Mouse (Mus musculus): ENCODE results near the gene Chrna1. TPM values are rescaled to one million over a fixed set of nuclear protein-coding genes. Genes with fewer than 3 reads are reported as not detected.
"Not testable (repeated sequence)": the region's sequence is repeated elsewhere in the genome, so short reads cannot be mapped to it uniquely, and the experiment has no call there.

Chrna1 gene
- polyA plus RNA-seq, 2 experiments from 2014 or later = not detected

DNA sequence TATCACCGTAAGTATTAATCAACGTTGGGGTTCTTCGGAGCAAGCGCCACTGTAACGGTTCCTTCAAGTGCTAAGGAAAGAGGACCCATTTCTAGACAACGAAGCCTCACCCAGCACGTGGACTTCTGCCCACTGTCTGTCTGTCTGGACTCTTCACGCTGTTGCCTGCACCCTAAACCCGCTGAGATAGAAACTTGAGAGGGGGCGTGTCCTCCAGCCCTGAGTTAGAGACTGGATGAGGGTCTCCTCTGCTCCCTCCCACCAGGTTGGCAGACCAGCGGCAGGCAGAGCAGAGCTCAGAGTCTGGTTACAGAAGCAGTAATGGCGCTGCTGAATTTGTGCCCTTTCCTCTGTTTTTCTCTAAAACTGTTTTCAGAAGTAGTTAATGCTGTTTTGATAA lies 10.0 kb upstream of the Chrna1 start:
- no peak for ATAC-seq

DNA sequence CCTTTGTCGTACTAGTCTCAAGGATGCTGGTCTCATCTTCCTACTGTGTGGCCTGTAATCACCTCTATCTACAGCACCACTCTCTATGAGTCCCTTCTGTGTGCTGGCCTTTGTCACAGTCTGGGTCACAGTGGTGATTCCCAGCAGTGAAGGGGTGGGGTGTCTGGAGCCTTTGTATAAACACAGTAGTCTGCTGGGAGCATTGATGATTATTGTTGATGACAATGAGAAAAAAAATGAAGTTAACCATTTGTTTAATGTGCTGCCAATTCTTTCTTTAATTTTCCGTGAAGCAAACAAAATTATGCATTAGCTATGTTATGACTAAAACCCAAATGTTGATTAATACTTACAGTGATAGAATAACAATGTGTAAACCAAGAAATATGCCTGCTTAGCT lies 8.8 kb upstream of the Chrna1 start:
- ATAC-seq = no peak

DNA sequence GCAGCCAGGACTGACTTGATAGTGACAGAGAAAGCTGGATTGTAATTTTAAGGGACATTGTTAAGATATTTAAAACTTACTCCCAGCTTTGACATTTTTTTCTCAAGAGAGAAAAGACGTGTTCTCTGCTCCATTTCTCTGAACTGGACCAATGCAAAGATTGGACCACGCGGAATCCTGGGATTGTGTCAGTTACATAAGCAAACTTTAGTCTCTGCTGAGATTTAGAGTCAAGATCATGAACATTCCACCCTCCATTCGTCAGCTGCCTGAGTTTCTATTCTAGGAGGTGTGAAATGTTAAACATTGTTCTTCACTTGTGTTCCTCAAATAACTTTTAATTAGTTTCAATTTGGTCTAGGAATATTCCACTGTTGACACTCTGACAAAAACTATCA lies 7.0 kb upstream of the Chrna1 start:
- ATAC-seq = no peak

DNA sequence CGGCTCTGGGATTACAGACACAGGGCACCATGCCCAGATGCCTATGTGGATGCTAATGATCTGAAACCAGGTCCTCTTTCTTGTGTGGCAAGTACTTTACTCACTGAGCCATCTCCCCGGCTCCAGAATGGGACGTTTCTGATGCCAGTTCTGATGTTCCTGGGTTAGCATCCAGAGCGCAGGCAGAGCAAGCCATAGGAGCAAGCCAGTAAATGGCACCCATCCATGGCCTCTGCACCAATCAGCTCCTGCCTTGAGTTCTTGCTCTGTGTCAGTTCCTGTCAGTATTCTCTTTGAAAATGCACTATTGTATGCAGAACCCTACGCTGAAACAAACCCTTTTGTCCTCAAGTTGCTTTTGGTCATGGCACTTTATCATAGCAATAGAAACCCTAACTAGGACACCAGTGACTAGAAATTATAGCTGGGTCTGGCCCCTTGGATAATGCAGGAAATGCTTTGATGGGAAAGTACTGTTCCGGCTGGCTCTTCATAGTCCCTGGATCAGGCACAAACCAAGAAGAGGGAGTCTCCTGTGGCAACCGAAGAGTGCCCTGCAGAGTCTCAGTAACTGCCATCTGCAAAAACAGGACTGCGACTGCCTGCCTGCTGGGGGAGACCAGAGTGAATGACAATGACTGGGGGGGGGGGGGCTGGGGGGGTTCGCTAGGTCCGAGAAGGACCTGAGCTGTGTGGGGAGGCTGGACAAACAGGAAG lies 6.4 kb upstream of the Chrna1 start:
- no peak for ATAC-seq

- ATAC-seq = no peak
These were observed 5.3 kb upstream of the Chrna1 start for GRCm38 (mm10) chr2:73585347-73585831.

GRCm38 (mm10) chr2:73584645-73585346 lies 4.7 kb upstream of the Chrna1 start:
- peak; percentile 62 for ATAC-seq

DNA sequence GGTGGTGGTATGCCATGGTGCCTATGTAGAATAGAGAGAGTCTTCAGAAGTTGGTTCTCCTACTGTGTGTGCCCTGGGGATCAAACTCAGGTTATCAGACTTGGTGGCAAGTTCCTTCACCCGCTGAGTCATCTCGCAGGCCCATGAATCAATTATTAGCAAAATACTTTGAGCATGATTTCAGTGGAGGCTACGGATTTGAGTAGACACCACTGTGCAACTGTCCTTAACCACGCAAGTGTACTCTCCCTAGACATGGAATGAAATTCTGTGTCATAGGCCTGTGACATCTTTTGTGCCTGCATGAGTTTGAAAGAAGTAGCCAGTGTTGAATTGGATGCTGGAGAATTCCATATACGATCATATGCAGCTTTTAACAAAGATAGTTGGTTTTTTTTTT lies 582 bp upstream of the Chrna1 start:
- no peak for ATAC-seq

DNA sequence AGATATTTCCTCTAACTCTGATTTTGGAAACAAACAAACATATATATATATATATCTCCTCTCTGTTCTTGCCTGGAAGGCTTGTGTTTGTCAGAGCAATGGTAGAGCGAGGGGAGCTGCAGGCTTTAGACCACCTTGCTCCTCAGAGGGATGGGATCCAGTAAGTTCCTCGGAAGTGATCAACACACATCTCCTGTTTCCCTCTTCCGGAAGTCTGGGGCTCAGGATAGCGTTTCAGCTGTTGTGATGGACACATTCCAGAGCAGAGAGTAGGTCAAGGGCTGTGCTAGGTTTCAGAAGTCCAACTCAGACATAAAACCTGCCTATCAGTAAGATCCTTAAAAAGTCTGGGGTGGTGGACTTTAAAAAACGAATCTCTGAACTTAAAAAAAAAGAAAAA lies 970 bp downstream of the Chrna1 start:
- ATAC-seq = no peak

- no peak for ATAC-seq
These were observed 5.7 kb downstream of the Chrna1 start for GRCm38 (mm10) chr2:73574418-73574817.

DNA sequence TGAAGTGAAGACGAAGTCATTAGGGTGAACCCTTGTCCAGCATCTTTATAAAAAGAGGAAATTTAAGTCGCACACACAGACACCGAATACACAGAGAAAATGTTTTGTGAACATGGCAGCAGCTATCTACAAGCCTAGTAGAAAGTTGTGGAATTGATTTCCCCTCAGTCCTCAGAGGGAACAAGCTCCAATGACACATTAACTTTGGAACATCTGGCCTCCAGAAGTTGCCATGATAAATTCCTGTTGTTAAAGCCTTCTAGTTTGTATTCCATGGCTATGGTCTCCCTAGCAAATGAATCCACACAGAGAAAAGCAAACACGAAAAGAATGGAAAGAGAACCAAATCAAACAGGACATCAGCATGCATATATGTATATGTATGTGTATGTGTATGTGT lies 6.6 kb downstream of the Chrna1 start:
- ATAC-seq = no peak

- ATAC-seq = no peak
These were observed 7.4 kb downstream of the Chrna1 start for GRCm38 (mm10) chr2:73572539-73573372.

GRCm38 (mm10) chr2:73571901-73572300 lies 8.2 kb downstream of the Chrna1 start:
- no peak for ATAC-seq

DNA sequence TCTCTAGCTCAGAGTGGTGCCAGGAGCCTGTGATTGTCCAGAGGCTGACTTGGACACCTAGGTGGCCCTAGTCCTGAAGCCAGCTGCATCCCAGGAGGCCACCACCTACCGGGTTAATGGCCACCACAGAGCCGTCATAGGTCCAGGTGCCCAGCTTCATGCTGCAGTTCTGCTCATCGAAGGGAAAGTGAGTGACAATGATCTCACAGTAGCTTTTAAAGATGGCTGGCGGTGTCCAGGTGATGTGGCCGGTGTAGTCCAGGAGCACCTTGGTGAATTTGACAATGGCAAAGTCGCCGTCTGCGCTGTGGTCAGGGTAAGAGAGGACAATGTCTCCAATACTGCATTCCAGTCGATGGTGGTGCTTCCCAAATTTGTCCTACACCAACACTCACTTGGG lies 8.8 kb downstream of the Chrna1 start:
- ATAC-seq = no peak

- ATAC-seq = peak; percentile 97
These were observed 13.0 kb downstream of the Chrna1 start for GRCm38 (mm10) chr2:73566989-73567605.

DNA sequence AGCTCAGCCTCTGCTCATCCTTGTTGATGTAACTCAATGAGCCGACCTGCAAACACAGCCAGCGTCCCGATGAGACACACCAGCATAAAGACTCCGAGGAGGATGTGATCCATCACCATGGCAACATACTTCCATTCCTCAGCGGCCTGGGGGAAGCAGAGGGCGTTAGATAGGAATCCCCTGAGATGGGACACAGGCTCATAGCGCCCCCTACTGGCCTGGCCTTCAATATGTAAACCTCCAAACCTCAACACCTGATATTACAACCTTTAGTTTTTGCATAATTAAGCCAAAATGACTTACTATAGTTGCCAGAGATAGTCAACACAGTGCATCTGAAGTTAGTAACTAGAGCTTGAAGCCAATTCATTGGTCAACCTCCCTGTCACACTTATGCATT lies 14.0 kb downstream of the Chrna1 start:
- ATAC-seq = no peak

GRCm38 (mm10) chr2:73563690-73564089 lies 16.4 kb downstream of the Chrna1 start:
- ATAC-seq = no peak

DNA sequence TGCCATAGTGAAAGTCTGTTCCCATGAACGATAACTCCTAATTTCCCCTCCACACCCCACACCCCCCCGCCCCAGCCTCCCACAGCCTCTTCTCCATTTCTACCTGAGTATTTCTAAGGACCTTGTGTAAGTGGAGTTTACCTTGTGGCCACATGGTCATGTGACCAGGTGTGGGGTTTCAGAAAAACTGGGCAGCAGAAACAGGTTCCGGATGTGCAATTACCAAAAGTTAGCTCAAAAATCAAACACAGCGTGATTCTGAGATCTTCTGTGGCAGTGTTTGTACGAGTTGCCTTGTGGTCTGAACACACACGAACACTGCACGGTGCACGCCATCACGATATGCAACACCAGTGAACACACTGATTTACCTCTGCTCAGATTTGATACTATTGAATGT lies 17.5 kb downstream of the Chrna1 start:
- no peak for ATAC-seq

GRCm38 (mm10) chr2:73561665-73562063 lies 18.5 kb downstream of the Chrna1 start:
- ATAC-seq = peak; percentile 88

GRCm38 (mm10) chr2:73560899-73561664 lies 19.1 kb downstream of the Chrna1 start:
- ATAC-seq = no peak

DNA sequence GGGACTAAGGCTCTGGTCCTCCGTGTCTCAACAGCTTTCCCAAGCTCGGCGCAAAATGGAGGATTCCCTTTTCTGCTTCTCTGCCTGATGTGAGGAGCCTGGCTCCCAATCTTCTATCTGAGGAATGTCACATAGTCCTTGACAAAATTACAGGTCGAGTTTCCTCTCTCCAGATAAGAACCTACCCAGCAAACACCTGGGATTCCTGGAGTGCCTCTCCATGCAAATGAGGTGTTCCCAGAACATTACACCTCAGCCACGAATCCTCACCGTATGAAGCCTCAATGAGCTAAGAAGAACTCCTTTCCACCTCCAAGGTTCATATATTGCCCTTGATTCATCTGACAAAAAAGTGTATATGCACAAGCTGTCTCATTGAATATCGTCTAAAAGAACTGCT lies 19.7 kb downstream of the Chrna1 start:
- no peak for ATAC-seq

DNA sequence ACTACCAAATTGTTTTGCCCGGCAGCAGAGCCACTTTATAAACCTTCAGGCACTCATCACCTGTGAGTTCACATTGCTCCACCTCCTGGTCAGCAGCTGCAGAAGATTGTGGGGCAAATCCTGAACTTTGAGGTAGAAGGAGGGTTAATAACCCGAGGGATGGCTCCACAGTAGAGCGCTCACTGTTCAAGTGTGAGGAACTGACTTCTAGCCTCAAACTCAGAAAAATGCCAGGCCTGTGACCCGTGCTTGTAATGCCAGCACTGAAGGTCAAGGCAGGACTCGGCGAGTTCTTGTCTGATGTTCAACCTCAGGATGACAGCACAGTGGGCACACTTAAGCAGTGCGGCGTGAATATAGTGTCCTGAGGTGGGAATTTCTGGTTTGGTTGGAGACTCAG lies 22.2 kb downstream of the Chrna1 start:
- ATAC-seq = no peak

GRCm38 (mm10) chr2:73557061-73557460 lies 23.1 kb downstream of the Chrna1 start:
- not testable (repeated sequence) for ATAC-seq
